Mouse (Mus musculus) liver, adult 2 months (tissue): ENCODE measurements around the gene Cyp4f14. TPM values are rescaled to one million over a fixed set of nuclear protein-coding genes. Genes with fewer than 3 reads are reported as not detected.
A peak's percentile ranks its signal among the peaks of the same experiment; 100 is the strongest.

ENCODE experiments used
- DNase-seq: peaks from one replicate; pipeline ENCODE4 v3.0.0-alpha.2; 2011; ENCODE audit warnings: low read depth, low spot score; ENCODE audit errors: extremely low read depth
- H3K27ac ChIP-seq: fragments of 200-500 bp; replicated peaks from 2 replicates; pipeline ENCODE4 v1.5.1; 2012; ENCODE audit warnings: low read depth, mild to moderate bottlenecking, control low read depth, inconsistent platforms, low read length; ENCODE audit not compliant: insufficient read depth
- H3K27me3 ChIP-seq: fragments of 200-500 bp; 2 replicates; pipeline ENCODE4 v1.6.1; 2012; ENCODE audit warnings: mild to moderate bottlenecking, moderate library complexity, low read length, inconsistent platforms; ENCODE audit not compliant: control insufficient read depth, insufficient read depth
- H3K36me3 ChIP-seq: fragments of 200-500 bp; 2 replicates; pipeline ENCODE4 v1.6.1; 2012; ENCODE audit warnings: low read length, inconsistent platforms; ENCODE audit not compliant: control insufficient read depth, insufficient read depth
- H3K4me1 ChIP-seq: fragments of 200-500 bp; 2 replicates; pipeline ENCODE4 v1.6.1; 2011; ENCODE audit warnings: low read length; ENCODE audit not compliant: control insufficient read depth, insufficient read depth
- H3K4me3 ChIP-seq: fragments of 200-500 bp; 2 replicates; pipeline ENCODE4 v1.5.1; 2011; ENCODE audit warnings: low read depth, mild to moderate bottlenecking, control low read depth, low read length, moderate library complexity; ENCODE audit not compliant: insufficient read depth
- H3K79me2 ChIP-seq: fragments of 200-500 bp; 2 replicates; pipeline ENCODE4 v1.6.1; 2012; ENCODE audit warnings: inconsistent platforms, mild to moderate bottlenecking, low read length, moderate library complexity; ENCODE audit not compliant: control insufficient read depth, insufficient read depth
- H3K9ac ChIP-seq: fragments of 200-500 bp; 2 replicates; pipeline ENCODE4 v1.6.1; 2012; ENCODE audit warnings: low read depth, mild to moderate bottlenecking, control low read depth, inconsistent platforms, low read length
- CTCF ChIP-seq: fragments of 200-500 bp; IDR thresholded peaks from 2 replicates; pipeline ENCODE4 v1.5.1; 2011; ENCODE audit warnings: low read depth, low read length, control low read depth
- POLR2A ChIP-seq: fragments of 200-500 bp; IDR thresholded peaks from 2 replicates; pipeline ENCODE4 v1.6.1; 2011; ENCODE audit warnings: low read length, control low read depth; ENCODE audit not compliant: insufficient read depth; ENCODE audit errors: extremely low read depth
- WGBS: fragments of 180-500 bp; shearing (Covaris S2); methylation state at CpG from one replicate; pipeline ENCODE4 v1.1.7; 2018; 5-methylcytosine and 5-hydroxymethylcytosine counted together
- polyA plus RNA-seq: library from polyadenylated mRNA; depleted of rRNA; stranded (reverse); fragments of >200 nt; gene quantifications from 2 replicates; pipeline ENCODE4 v1.2.3, GENCODE M21; 2012
- total RNA-seq: library from RNA; depleted of rRNA; stranded (reverse); fragments of >200 nt; gene quantifications from 2 replicates; pipeline ENCODE4 v1.2.3, GENCODE M21; 2014

Gene Cyp4f14
- total and polyA plus RNA-seq, 2 experiments, result 362 to 529 TPM

DNA sequence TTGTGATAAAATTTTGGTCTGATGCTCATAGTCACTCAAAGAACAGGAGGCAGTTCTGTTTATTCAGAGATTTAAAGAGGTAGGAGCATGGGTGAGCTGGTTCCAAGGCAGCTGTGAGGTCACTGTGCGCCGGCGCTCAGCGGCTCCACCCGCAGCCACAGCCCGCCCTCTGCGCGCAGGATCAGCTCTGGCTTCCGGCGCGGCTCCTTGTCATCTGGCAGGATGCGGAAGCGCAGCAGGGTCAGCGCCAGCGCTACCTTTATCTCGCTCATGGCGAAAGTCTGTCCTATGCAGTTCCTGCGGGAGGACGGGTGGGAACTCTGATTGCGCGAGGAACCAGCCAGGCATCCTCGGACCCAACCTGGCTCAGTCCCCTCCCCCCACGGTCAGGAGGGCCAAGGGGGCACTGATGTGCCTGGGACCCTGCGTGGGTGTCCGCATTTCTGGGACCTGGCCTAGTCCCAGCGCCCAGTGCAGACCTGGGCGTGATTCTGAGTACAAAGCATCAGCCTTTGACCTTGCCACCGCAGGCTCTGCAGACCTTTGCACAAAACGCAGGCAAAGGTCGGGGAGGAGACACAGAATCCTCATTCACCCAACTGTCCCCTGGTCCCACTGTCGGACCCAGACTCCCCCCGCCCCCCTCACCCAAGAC, 7.6 kb upstream of the Cyp4f14 start:
- 5% methylated on average over 32 of the region's 32 CpGs for WGBS
- Histone ChIP-seq H3K27ac (peak overlapping the region; percentile 99), H3K79me2 (no peaks in the 10 kb centered on the region), H3K4me3 (peak overlapping the region; percentile 79), H3K27me3 (no peaks in the 10 kb centered on the region), H3K4me1 (peaks cover 9% of the 10 kb centered on the region), H3K36me3 (peaks cover 14% of the 10 kb centered on the region), H3K9ac (peak overlapping the region; percentile 93)
- TF ChIP-seq CTCF (peak; percentile 7; the same call in 1 of the 2 replicates), POLR2A (peak; percentile 70; the same call in 1 of the 2 replicates)
- DNase-seq, result peak; percentile 88

DNA sequence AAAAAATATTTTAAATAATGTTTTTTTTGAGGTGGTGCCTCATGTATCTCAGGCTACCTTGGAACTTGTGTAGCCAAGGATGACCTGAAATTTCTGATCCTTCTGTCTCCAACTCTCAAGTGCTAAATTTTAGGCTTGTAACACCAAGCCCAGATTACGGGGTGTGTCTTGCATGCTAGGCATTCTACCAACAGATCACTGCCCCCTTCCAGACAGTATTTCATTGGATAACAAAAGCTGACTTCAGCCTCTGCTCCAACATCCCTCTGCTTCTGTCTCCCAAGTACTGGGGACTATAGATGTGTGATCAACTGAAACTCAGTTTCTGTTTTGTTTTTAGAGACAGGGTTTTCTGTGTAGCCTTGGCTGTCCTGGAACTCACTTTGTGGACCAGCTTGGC, 6.5 kb upstream of the Cyp4f14 start:
- DNase-seq, result no peak
- H3K36me3 ChIP-seq, result peaks cover 9% of the 10 kb centered on the region
- H3K79me2 ChIP-seq, result no peaks in the 10 kb centered on the region
- no peak overlapping the region for H3K4me3 ChIP-seq
- TF ChIP-seq CTCF (no peak), POLR2A (no peak)
- H3K9ac ChIP-seq, result no peak overlapping the region
- WGBS, result 97% methylated on average over 1 of the region's 1 CpGs
- H3K4me1 ChIP-seq, result peaks cover 18% of the 10 kb centered on the region
- no peaks in the 10 kb centered on the region for H3K27me3 ChIP-seq
- H3K27ac ChIP-seq, result peak overlapping the region; percentile 28; the same call in 1 of the 2 replicates

DNA sequence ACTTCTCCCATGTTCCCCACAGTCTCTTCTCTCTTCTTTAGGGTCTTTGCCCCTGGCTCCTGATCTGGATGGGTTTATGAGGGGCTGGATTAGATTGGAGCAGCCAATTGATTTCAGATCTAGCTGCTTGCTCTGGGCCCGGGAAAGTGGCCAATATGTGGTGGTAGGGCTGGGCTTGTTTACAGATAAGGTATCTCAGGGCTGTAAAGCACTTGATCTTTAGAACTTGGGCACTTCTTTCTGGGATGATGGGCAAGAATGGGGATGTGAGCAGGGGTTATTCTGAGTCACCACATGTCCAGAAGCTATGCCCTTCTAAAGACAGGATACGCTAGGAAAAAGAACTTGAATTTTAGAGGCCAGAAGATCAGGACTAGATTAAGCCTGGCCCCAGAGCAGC, 2.0 kb upstream of the Cyp4f14 start:
- Histone ChIP-seq H3K4me3 (no peak overlapping the region), H3K9ac (no peak overlapping the region), H3K36me3 (no peaks in the 10 kb centered on the region; the same call in 1 of the 2 replicates), H3K79me2 (peaks cover 10% of the 10 kb centered on the region; the same call in 1 of the 2 replicates), H3K4me1 (peaks cover 25% of the 10 kb centered on the region), H3K27ac (peak overlapping the region; percentile 71), H3K27me3 (no peaks in the 10 kb centered on the region)
- DNase-seq, result peak; percentile 78
- TF ChIP-seq CTCF, result no peak
- TF ChIP-seq POLR2A, result no peak
- WGBS, result 16% methylated on average over 2 of the region's 2 CpGs

DNA sequence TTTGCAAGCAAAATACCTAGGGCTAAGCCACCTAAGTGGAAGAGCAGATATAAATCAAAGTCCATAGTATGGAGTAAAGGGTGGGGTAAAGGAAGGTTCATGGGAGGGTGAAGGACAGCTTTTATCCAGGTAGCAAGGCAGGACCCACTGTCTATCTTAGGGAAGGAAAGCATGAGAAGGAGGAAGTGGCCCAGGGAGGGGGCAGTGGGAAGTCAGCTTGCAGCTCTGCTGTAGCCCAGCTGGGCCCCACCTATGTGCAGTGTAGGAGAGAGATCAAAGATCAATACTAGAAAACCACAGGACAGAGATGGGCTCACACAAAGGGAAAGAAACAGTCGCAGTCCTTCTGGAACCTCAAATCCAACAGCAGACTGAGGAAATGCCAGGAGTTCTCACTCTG, 1.1 kb downstream of the Cyp4f14 start:
- H3K27ac ChIP-seq, result peak overlapping the region; percentile 95
- peak overlapping the region; percentile 85 for H3K9ac ChIP-seq
- H3K4me3 ChIP-seq, result peak overlapping the region; percentile 65
- peaks cover 28% of the 10 kb centered on the region for H3K4me1 ChIP-seq
- 14% methylated on average over 1 of the region's 1 CpGs for WGBS
- peaks cover 13% of the 10 kb centered on the region; the same call in 1 of the 2 replicates for H3K79me2 ChIP-seq
- H3K27me3 ChIP-seq, result no peaks in the 10 kb centered on the region
- peak; percentile 57 for DNase-seq
- no peak for TF ChIP-seq CTCF
- TF ChIP-seq POLR2A, result no peak
- H3K36me3 ChIP-seq, result peaks cover 19% of the 10 kb centered on the region

DNA sequence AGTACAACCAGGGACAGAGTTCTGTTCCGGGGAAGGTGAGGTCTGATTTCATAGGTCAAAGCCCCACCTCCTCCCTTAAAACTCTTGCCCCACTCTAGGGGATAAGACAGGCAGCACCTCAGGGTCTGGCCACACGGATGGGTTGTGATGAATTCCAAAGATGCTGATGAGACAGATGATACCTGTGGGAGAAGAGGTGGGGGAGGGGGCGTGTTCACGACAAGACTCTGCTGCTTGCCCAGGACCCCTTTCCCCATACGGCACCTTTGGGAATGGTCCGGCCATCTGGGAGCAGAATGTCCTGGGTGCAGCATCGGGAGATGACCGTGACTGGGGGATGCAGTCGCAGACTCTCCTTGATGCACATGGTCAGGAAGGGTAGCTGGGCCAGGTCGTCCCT, 11.0 kb downstream of the Cyp4f14 start:
- Histone ChIP-seq H3K27me3 (no peaks in the 10 kb centered on the region), H3K9ac (no peak overlapping the region), H3K27ac (no peak overlapping the region), H3K36me3 (peaks cover 49% of the 10 kb centered on the region), H3K79me2 (no peaks in the 10 kb centered on the region), H3K4me1 (no peaks in the 10 kb centered on the region), H3K4me3 (no peak overlapping the region)
- WGBS, result 85% methylated on average over 10 of the region's 10 CpGs
- no peak for DNase-seq
- no peak for TF ChIP-seq POLR2A
- no peak for TF ChIP-seq CTCF

DNA sequence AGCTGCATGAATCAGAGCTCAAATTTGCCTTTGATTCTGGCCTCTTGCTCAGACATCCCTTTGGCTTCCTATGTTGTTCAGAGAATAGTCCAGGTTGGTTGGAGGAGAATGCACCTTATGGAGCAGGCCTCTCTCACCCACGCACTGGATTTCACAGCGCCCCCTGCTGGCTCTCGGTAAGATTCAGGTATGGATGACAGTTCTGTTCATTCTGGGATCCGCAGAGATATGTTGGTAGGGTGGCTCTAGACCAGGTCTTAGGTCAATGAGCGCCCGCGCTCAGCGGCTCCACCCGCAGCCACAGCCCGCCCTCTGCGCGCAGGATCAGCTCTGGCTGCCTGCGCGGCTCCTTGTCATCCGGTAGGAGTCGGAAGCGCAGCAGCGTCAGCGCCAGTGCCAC, 11.9 kb downstream of the Cyp4f14 start:
- no peaks in the 10 kb centered on the region for H3K27me3 ChIP-seq
- TF ChIP-seq POLR2A (no peak), CTCF (peak; percentile 85)
- H3K27ac ChIP-seq, result no peak overlapping the region
- H3K79me2 ChIP-seq, result no peaks in the 10 kb centered on the region
- no peak overlapping the region for H3K9ac ChIP-seq
- WGBS, result 41% methylated on average over 19 of the region's 19 CpGs
- H3K4me3 ChIP-seq, result no peak overlapping the region
- peak; percentile 33 for DNase-seq
- no peaks in the 10 kb centered on the region for H3K4me1 ChIP-seq
- peaks cover 40% of the 10 kb centered on the region for H3K36me3 ChIP-seq
